Mouse (Mus musculus): ENCODE measurements around the gene Vat1l. TPM values are rescaled to one million over a fixed set of nuclear protein-coding genes. Genes with fewer than 3 reads are reported as not detected.

Vat1l gene
- polyA plus RNA-seq, 1 experiment from 2014 or later: 9.6 TPM

DNA sequence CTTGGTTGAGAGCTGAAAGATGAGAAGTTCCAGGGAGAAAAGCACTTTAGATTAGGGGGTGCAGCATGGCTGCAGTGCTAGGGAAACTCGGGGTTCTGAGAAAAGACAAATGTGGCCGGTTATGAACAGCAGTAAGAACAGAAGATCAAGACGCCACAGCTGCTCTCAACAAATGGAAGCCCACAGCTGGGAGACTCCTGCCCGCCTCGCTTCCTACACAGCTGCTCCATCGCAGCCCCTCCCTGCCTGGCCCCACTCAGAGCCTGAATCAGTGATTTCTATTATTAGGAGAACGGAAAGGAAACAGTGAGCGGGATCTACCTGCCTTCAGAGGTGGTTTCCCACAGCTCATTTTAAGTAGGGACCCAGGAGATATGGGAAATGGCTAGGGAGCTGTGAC, 69.1 kb downstream of the Vat1l start:
- no peaks in the 10 kb centered on the region for H3K27me3 ChIP-seq (ENCODE audit: control insufficient read depth, insufficient read depth, low read length)
- no peaks in the 10 kb centered on the region for H3K4me1 ChIP-seq (ENCODE audit: control insufficient read depth, insufficient read depth, low read length)
- H3K4me2 ChIP-seq (ENCODE audit: low read depth): no peak overlapping the region
- 74% methylated on average over 8 of the region's 8 CpGs for WGBS
- no peak overlapping the region for H3K9ac ChIP-seq (ENCODE audit: low read length)
- no peak for DNase-seq (ENCODE audit: low spot score)
- no peak overlapping the region for H3K27ac ChIP-seq (ENCODE audit: low read depth, low read length)
- H3K4me3 ChIP-seq (ENCODE audit: low read depth, low read length): no peak overlapping the region
- ATAC-seq (ENCODE audit: insufficient read depth, low FRiP score, low TSS enrichment): no peak
- H3K9me3 ChIP-seq (ENCODE audit: control insufficient read depth, low read length): no peaks in the 10 kb centered on the region
- H3K36me3 ChIP-seq (ENCODE audit: control insufficient read depth, insufficient read depth, low read length): no peaks in the 10 kb centered on the region

DNA sequence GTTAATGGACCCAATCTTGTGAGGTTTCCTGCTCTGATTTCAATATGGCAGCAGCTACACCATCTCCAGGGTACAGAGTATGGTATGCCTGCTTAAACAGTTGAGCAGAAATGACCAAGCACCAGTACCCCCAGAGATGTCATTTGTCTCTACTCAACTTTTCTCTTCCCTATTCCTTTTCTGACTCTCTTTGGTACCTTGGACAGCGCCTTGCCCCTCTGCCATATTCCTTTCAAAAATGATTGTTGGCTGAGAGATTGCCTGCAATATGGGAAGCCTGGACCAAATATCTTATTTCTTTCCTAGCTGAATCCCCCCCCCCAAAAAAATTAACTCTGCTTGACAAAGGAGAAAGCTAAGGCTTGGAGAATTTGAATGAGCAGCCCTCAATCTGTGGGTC, 75.7 kb downstream of the Vat1l start:
- Histone ChIP-seq H3K27ac (ENCODE audit: low read depth, low read length) (no peak overlapping the region), H3K9me3 (ENCODE audit: control insufficient read depth, low read length) (no peaks in the 10 kb centered on the region), H3K4me3 (ENCODE audit: low read depth, low read length) (no peak overlapping the region), H3K4me1 (ENCODE audit: control insufficient read depth, insufficient read depth, low read length) (no peaks in the 10 kb centered on the region), H3K9ac (ENCODE audit: low read length) (no peak overlapping the region), H3K4me2 (ENCODE audit: low read depth) (no peak overlapping the region), H3K36me3 (ENCODE audit: control insufficient read depth, insufficient read depth, low read length) (no peaks in the 10 kb centered on the region), H3K27me3 (ENCODE audit: control insufficient read depth, insufficient read depth, low read length) (no peaks in the 10 kb centered on the region)
- 67% methylated on average over 1 of the region's 1 CpGs for WGBS
- no peak for ATAC-seq (ENCODE audit: insufficient read depth, low FRiP score, low TSS enrichment)
- DNase-seq (ENCODE audit: low spot score): no peak

DNA sequence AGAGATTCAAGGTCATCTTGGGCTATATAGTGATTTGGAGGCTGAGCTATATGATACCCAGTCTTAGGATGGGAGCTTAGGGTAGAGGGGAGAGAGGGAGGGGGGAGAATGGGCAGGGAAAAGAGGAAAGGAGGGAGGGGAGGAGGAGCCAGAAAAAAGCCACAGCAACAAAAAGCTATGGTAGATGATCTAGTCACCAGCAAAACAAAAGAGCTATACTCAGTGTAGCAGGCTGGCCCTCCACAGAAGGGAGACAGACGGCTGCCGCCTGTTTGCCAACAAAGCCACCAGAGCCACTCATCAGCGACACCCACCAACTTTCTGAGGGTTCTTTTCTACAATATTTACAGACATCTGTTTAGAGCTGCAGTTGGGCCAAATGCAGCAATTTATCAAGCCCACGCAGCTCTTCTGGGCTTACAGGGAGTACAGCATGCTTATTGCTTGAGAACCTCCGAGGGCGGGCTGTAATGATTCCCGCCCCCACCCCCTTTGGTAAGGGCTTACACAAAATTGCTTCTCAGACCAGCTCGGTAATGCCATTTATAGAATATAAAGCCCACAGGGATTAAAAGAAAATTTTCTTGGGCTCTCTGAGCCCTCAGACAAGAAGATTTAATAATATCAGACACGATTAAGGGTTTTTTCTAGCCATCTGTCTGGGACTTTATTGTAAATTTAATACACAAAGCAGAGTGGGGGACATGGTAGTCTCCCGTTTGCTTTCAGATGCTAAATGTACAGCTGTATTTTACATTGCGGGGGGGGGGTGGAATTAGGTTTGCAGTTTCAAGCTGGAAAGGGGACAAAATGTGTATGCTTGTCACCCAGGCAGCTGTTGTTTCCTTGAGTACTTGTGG, 89.7 kb downstream of the Vat1l start:
- WGBS: 56% methylated on average over 11 of the region's 11 CpGs

DNA sequence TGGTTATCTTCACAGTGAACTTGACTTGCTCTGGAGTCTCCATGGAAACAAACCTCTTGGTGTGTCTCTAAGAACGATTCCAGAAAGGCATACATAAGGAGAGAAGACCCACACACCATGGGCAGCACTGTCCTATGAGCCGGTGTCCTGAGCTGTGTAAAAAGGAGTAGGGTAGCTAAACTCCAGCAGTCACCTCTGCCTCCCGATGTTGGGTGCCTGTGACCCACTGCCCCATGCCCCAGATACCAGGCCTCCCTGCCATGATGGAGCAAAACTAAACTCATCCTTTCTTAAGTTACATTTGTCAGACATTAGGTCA, 90.3 kb downstream of the Vat1l start:
- 75% methylated on average over 3 of the region's 3 CpGs for WGBS
- DNase-seq (ENCODE audit: low spot score) (no peak), ATAC-seq (ENCODE audit: insufficient read depth, low FRiP score, low TSS enrichment) (no peak)
- H3K27ac ChIP-seq (ENCODE audit: low read depth, low read length): 0 out of 2 replicates have a peak overlapping the region, but pooled peaks have one; percentile 20
- no peak overlapping the region for H3K4me2 ChIP-seq (ENCODE audit: low read depth)
- H3K4me3 ChIP-seq (ENCODE audit: low read depth, low read length): no peak overlapping the region
- H3K27me3 ChIP-seq (ENCODE audit: control insufficient read depth, insufficient read depth, low read length): no peaks in the 10 kb centered on the region
- no peak overlapping the region for H3K9ac ChIP-seq (ENCODE audit: low read length)
- no peaks in the 10 kb centered on the region for H3K9me3 ChIP-seq (ENCODE audit: control insufficient read depth, low read length)
- H3K36me3 ChIP-seq (ENCODE audit: control insufficient read depth, insufficient read depth, low read length): no peaks in the 10 kb centered on the region
- H3K4me1 ChIP-seq (ENCODE audit: control insufficient read depth, insufficient read depth, low read length): peaks cover 6% of the 10 kb centered on the region; the same call in 1 of the 2 replicates

More for the DNA sequence above, 89.7 kb downstream of the Vat1l start:
- peaks cover 6% of the 10 kb centered on the region; the same call in 1 of the 2 replicates for H3K4me1 ChIP-seq (ENCODE audit: control insufficient read depth, insufficient read depth, low read length)
- no peak overlapping the region for H3K4me2 ChIP-seq (ENCODE audit: low read depth)
- H3K4me3 ChIP-seq (ENCODE audit: low read depth, low read length): no peak overlapping the region
- no peaks in the 10 kb centered on the region for H3K27me3 ChIP-seq (ENCODE audit: control insufficient read depth, insufficient read depth, low read length)
- H3K27ac ChIP-seq (ENCODE audit: low read depth, low read length): peak overlapping the region; percentile 53; the same call in 1 of the 2 replicates
- DNase-seq (ENCODE audit: low spot score) (peak; percentile 36), ATAC-seq (ENCODE audit: insufficient read depth, low FRiP score, low TSS enrichment) (peak; percentile 58)
- no peaks in the 10 kb centered on the region for H3K36me3 ChIP-seq (ENCODE audit: control insufficient read depth, insufficient read depth, low read length)
- H3K9ac ChIP-seq (ENCODE audit: low read length): peak overlapping the region; percentile 26; the same call in 1 of the 2 replicates
- no peaks in the 10 kb centered on the region for H3K9me3 ChIP-seq (ENCODE audit: control insufficient read depth, low read length)

DNA sequence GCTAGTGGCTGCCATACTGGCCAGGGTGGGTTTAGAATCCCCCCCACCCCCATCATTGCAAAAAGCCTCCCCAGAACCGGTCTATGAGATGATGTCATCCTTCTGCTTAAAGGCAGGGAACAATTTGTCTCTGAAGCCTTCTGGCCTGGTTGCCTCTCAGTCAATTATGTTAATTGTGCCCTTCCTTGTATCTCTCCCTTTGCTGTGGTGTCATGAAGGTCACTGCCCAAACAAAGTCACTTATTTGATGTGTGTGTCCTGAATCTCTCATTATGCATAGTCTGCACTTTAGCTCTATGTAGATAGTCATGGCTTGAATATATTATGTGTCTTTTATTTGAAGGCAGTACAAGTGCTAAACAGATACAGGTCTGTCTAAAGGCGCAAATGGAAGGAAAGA, 92.8 kb downstream of the Vat1l start:
- WGBS: 26% methylated on average over 2 of the region's 2 CpGs
- Histone ChIP-seq H3K4me2 (ENCODE audit: low read depth) (no peak overlapping the region), H3K36me3 (ENCODE audit: control insufficient read depth, insufficient read depth, low read length) (no peaks in the 10 kb centered on the region), H3K27ac (ENCODE audit: low read depth, low read length) (no peak overlapping the region), H3K9me3 (ENCODE audit: control insufficient read depth, low read length) (no peaks in the 10 kb centered on the region), H3K27me3 (ENCODE audit: control insufficient read depth, insufficient read depth, low read length) (no peaks in the 10 kb centered on the region), H3K9ac (ENCODE audit: low read length) (no peak overlapping the region), H3K4me3 (ENCODE audit: low read depth, low read length) (no peak overlapping the region), H3K4me1 (ENCODE audit: control insufficient read depth, insufficient read depth, low read length) (peaks cover 6% of the 10 kb centered on the region; the same call in 1 of the 2 replicates)
- DNase-seq (ENCODE audit: low spot score) (no peak), ATAC-seq (ENCODE audit: insufficient read depth, low FRiP score, low TSS enrichment) (no peak)

DNA sequence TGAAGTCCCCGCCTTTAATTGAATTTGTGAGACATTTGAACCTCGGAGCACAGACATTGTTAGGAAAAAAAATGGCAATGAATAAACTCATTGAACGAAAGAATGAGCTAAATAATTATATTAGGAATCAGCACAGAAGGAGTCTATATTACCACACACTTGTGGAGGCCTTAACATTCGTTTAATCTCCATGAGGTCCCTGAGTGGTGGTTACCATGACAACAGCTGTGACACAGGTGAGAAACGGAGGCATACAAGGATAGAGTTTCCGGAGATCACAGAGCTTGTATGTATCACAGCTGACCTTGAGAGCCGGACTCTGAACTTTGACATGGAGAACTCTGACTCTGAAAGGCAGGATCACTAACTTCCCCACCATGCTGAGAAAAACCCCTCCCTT, 94.7 kb downstream of the Vat1l start:
- DNase-seq (ENCODE audit: low spot score) (no peak), ATAC-seq (ENCODE audit: insufficient read depth, low FRiP score, low TSS enrichment) (no peak)
- WGBS: 78% methylated on average over 7 of the region's 7 CpGs
- Histone ChIP-seq H3K4me1 (ENCODE audit: control insufficient read depth, insufficient read depth, low read length) (peaks cover 4% of the 10 kb centered on the region; the same call in 1 of the 2 replicates), H3K4me3 (ENCODE audit: low read depth, low read length) (no peak overlapping the region), H3K4me2 (ENCODE audit: low read depth) (no peak overlapping the region), H3K27ac (ENCODE audit: low read depth, low read length) (no peak overlapping the region), H3K27me3 (ENCODE audit: control insufficient read depth, insufficient read depth, low read length) (no peaks in the 10 kb centered on the region), H3K9me3 (ENCODE audit: control insufficient read depth, low read length) (no peaks in the 10 kb centered on the region), H3K36me3 (ENCODE audit: control insufficient read depth, insufficient read depth, low read length) (no peaks in the 10 kb centered on the region), H3K9ac (ENCODE audit: low read length) (no peak overlapping the region)

DNA sequence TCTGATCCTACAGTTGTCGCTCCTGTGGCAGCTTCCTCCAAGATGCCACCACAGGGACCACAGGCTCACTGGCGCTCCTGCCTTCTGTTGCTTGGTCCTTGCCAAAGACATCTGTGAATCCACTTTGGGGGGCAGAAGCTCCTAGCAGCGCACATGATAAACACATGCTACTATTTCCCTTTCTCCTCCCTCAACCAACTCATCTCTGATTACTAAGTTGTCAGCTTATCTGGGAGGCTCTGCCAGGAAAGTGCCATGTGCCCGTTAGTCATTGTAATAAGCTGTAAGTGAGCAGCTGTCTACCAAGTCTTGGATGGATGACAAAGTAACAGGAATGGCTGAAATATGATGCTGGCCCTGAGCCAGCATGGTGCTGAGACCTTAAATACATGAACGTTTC, 100.9 kb downstream of the Vat1l start:
- Histone ChIP-seq H3K27ac (ENCODE audit: low read depth, low read length) (no peak overlapping the region), H3K36me3 (ENCODE audit: control insufficient read depth, insufficient read depth, low read length) (no peaks in the 10 kb centered on the region), H3K27me3 (ENCODE audit: control insufficient read depth, insufficient read depth, low read length) (no peaks in the 10 kb centered on the region), H3K4me2 (ENCODE audit: low read depth) (no peak overlapping the region), H3K9me3 (ENCODE audit: control insufficient read depth, low read length) (no peaks in the 10 kb centered on the region), H3K4me3 (ENCODE audit: low read depth, low read length) (no peak overlapping the region), H3K4me1 (ENCODE audit: control insufficient read depth, insufficient read depth, low read length) (no peaks in the 10 kb centered on the region), H3K9ac (ENCODE audit: low read length) (no peak overlapping the region)
- DNase-seq (ENCODE audit: low spot score) (no peak), ATAC-seq (ENCODE audit: insufficient read depth, low FRiP score, low TSS enrichment) (no peak)
- WGBS: 74% methylated on average over 5 of the region's 5 CpGs

DNA sequence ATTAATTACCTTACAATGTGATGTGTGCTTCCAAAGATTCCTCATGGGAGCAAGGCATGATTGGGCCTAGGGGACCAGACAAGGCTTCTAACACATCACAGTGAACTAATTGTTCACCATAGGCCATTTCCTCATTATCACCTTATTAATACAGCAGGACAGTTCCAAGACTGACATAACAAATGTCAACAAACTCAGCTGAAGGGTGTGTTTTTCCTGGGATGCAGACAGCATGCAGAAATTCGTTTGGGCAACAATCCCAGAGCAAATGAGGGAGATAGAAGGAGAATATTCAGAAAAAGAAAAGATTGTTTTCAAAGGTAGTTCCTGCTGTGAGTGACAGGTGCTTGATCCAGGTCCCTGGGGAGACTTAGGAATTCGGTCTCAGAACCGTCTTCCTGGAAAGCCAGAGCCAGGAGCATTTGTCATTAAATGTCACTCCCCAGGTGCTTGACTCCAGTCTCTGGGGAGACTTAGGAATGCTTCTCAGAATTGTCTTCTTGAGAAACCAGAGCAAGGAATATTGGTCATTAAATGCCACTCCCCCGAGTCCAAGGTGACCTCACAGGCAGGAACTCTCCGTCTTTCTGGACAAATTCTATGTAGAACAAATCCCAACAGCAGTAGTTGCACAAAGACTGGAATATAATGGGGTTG, 109.4 kb downstream of the Vat1l start:
- H3K9ac ChIP-seq (ENCODE audit: low read length): no peak overlapping the region
- ATAC-seq (ENCODE audit: insufficient read depth, low FRiP score, low TSS enrichment): no peak

DNA sequence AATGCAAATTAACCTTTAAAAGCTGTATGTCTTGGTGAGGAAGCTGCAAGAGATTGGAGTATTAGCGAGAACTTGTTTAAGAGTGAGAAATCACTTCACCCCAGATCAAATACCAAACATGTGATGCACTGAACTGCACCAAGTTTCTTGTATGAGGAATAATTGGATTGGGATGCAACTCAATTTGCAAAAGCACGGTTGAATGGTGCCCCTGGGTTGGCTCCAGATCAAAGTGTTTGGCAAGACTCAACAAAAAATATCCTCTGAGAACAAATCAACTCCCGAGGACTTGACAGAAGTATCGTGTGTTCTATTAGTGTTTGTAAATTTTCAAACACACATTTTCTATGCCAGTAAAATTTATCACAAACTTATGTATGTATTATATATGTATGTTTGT, 112.7 kb downstream of the Vat1l start:
- no peak overlapping the region for H3K4me2 ChIP-seq (ENCODE audit: low read depth)
- no peak overlapping the region for H3K4me3 ChIP-seq (ENCODE audit: low read depth, low read length)
- ATAC-seq (ENCODE audit: insufficient read depth, low FRiP score, low TSS enrichment): no peak
- H3K9ac ChIP-seq (ENCODE audit: low read length): no peak overlapping the region
- H3K4me1 ChIP-seq (ENCODE audit: control insufficient read depth, insufficient read depth, low read length): no peaks in the 10 kb centered on the region
- no peak overlapping the region for H3K27ac ChIP-seq (ENCODE audit: low read depth, low read length)
- WGBS: 88% methylated on average over 4 of the region's 4 CpGs
- no peaks in the 10 kb centered on the region for H3K9me3 ChIP-seq (ENCODE audit: control insufficient read depth, low read length)
- H3K27me3 ChIP-seq (ENCODE audit: control insufficient read depth, insufficient read depth, low read length): no peaks in the 10 kb centered on the region
- no peaks in the 10 kb centered on the region for H3K36me3 ChIP-seq (ENCODE audit: control insufficient read depth, insufficient read depth, low read length)
- no peak for DNase-seq (ENCODE audit: low spot score)

More for the DNA sequence above, 109.4 kb downstream of the Vat1l start:
- Histone ChIP-seq H3K27ac (ENCODE audit: low read depth, low read length) (no peak overlapping the region), H3K9me3 (ENCODE audit: control insufficient read depth, low read length) (no peaks in the 10 kb centered on the region), H3K36me3 (ENCODE audit: control insufficient read depth, insufficient read depth, low read length) (no peaks in the 10 kb centered on the region), H3K27me3 (ENCODE audit: control insufficient read depth, insufficient read depth, low read length) (no peaks in the 10 kb centered on the region), H3K4me3 (ENCODE audit: low read depth, low read length) (no peak overlapping the region), H3K4me1 (ENCODE audit: control insufficient read depth, insufficient read depth, low read length) (no peaks in the 10 kb centered on the region), H3K4me2 (ENCODE audit: low read depth) (no peak overlapping the region)
- 58% methylated on average over 5 of the region's 5 CpGs for WGBS
- no peak for DNase-seq (ENCODE audit: low spot score)

Data from neural tube, embryonic 11.5 days (tissue).